Mouse (Mus musculus) bone marrow, adult 2 months (tissue): ENCODE data around the gene Ttll13.

Experiments
- CTCF ChIP-seq: fragments of 200-500 bp; IDR thresholded peaks from 2 replicates; pipeline ENCODE4 v1.5.1; 2011; ENCODE audit warnings: low read length, control low read depth; ENCODE audit not compliant: control insufficient read depth, insufficient read depth
- POLR2A ChIP-seq: fragments of 200-500 bp; IDR thresholded peaks from 2 replicates; pipeline ENCODE4 v1.6.1; 2011; ENCODE audit warnings: low read depth, mild to moderate bottlenecking, control low read depth, low read length, borderline replicate concordance; ENCODE audit not compliant: control insufficient read depth

GRCm38 (mm10) chr7:80246859-80247258 lies 683 bp downstream of the Ttll13 start:
- TF ChIP-seq CTCF (no peak), POLR2A (no peak)
